Mouse (Mus musculus) lung, adult 2 months (tissue): ENCODE data around the gene Dab1.

Source experiments
- CTCF ChIP-seq: fragments of 200-500 bp; IDR thresholded peaks from 2 replicates; pipeline ENCODE4 v1.5.1; 2011; ENCODE audit warnings: mild to moderate bottlenecking, low read length, control low read depth; ENCODE audit not compliant: insufficient read depth
- POLR2A ChIP-seq: fragments of 200-500 bp; IDR thresholded peaks from 2 replicates; pipeline ENCODE4 v1.6.1; 2011; ENCODE audit warnings: low read depth, mild to moderate bottlenecking, control low read depth, low read length, borderline replicate concordance; ENCODE audit errors: extremely low read depth

DNA sequence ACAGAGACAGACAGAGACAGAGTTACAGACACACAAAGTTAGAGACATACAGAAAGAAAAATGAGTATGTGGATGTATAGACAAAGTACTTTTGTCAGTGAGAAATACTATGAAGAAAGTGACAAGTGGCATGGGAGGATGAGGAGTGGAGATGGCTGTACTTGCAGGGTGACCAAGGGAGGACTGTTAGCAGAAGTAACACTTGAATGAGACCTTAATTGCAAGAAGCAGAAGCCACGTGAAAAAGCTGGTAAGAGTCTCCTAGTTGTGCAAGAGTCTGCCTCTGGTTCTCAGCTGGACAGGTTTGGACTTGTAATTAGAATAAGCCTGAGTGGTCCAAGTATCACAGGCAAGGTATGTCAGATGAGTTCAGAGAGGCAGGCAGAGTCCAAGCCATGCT lies 88.0 kb downstream of the Dab1 start:
- TF ChIP-seq POLR2A (no peak), CTCF (no peak)
